Mouse (Mus musculus): ENCODE data around the gene Olfr170.
"Not testable (repeated sequence)": the region's sequence is repeated elsewhere in the genome, so short reads cannot be mapped to it uniquely, and the experiment has no call there.

Gene Olfr170

GRCm38 (mm10) chr16:19611782-19612181, at the start of gene Olfr170:
TSS of gene Olfr170 (minus strand) at chr16:19611882.
- not testable (repeated sequence) for DNase-seq (ENCODE audit: low spot score)

GRCm38 (mm10) chr16:19629816-19630215, 18.1 kb upstream of the Olfr170 start, which contains the start of gene Olfr171:
TSS of gene Olfr171 (minus strand) at chr16:19629916.
- DNase-seq (ENCODE audit: low spot score): no peak

GRCm38 (mm10) chr16:19603166-19603565, 8.5 kb downstream of the Olfr170 start:
- no peak for DNase-seq (ENCODE audit: low spot score)

- DNase-seq (ENCODE audit: low spot score): not testable (repeated sequence)
These were observed 40.0 kb downstream of the Olfr170 start, which contains the start of gene Olfr169 for GRCm38 (mm10) chr16:19571709-19572108. TSS of gene Olfr169 (minus strand) at chr16:19571809.
